Mouse (Mus musculus) MEL-GATA-1-ER (cell line): Measurements from ENCODE around the gene Fam166a.

Experiments used
- DNase-seq: peaks from one replicate; pipeline ENCODE4 v3.0.0-alpha.2; 2012; ENCODE audit warnings: low read depth; ENCODE audit errors: extremely low read depth

Gene Fam166a

DNA sequence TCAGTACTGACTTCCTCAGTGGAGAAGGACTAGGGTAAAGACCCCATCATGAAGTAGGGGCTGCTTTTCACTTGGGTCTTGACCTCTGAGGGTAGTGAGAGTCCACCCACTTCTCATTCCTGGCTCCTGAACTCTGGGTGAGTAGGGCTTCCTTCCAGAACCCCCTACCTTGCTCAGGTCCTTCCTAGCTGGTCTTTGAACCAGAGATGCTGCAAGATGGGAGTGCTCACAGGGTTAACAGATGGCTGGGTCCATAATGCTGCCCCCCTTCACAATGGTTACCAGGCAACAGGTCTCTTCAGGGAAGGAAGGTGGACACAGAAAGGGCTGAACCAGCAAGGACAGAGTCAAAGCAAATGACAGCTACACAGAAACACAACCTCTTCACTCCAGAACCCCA is at the start of gene Fam166a:
Gene Fam166a, plus strand, starts transcription at position 301 of the 400 bp plus-strand sequence.
- DNase-seq = no peak

DNA sequence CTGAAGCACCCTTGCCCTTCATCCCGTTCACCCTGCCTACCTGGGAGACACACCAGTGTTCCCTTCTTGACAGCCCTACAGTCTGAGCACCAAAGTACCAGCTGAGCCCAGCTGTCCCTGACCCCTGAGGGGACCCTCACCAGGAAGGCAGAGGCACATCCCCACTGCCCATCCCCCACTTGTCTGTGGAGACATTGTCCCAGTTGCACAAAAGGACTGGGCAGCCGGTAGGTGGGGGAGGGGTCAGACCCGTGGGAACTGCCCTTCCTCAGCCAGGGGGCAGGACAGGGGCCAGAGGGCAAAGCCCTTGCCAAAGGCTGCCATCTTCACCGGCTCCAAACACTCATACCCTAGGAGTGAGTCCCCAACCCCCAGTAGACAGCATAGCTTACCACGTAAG is 48.8 kb upstream of the Fam166a start:
- no peak for DNase-seq

DNA sequence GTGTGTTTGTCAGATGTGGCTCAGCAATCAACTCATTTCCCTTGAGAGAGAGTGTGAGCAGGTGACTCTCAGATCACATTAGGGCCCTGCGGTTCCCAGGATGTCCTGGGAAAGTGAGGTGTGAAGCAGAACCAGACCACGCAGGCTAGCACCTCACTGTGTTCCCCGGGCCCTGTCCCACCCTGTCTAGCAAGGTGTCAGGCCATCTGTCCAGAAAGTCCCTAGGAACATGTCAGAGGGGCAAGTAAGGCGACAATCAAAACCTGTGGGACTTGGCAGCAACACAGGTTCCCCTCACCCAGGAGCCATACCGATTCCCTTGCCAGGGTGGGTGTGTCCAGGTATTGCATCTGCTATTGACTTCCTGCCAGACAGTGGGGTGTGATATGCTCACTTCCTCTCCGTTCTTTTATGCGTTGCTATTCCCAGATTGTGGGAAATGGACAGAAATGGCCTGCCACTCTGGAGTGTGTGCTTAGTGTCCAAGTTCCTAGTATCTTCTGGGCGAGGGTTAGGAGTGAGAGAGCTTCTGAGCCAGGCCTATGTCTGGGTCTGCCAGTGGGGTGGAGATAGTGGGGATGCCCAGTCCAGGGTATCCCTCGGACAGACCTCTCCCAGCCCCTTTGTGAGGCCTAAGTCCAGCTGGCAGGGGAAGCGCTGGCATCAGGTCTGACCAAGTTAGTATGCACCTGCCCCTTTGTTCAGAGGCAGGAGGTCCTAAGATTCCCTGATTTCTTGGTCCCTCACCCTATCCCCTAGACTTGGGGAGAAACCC is 48.0 kb upstream of the Fam166a start:
- no peak for DNase-seq

DNA sequence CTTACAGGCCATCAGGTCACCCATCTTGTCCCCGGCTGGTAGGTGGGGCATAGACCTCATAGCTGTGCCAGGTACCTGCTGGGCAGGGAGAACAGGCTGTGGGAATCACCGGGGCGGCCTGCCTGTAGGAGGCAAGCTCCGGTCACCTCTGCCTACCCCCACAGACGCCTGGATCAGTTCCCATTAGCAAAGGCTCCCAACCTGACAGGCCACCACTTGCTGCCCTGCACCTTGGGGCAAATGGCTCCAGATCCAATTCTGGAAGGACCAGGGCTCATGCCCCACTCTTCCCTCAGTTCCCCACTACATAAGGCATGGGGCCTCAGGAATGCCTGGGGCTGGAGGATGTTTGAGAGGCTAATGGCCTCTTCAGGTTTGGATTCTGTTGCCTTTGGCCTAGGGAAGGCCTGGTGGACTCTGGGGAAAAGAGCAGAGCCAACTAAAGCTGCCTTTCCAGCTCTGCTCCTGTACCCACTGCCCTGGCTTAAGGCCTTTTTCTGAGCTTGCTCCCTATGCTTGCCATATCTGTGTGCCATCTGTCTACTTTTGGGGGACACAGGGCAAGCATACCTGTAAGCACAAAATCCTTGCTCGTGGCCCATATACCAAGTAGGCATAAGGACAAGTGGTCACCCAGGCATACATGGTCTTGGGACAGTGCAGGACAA is 47.3 kb upstream of the Fam166a start:
- no peak for DNase-seq

DNA sequence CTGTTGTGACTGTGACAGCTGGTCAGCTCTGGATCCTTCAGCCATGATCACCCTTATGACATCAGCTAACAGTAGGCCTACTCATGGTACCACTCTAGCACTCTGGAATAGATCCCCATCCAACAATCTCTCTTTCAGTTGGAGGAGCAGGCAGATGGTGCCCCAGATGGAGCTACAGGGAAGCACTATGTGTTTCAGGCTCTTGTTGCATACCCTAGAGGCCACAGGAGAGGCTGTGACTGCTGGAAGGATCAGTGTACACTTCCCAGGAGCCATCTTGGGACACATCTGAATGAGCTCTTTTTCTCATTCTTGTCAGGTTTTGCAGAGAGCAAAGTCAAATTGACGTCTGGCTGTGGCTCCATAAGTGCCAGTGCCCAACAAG is 46.8 kb upstream of the Fam166a start:
- DNase-seq = no peak

DNA sequence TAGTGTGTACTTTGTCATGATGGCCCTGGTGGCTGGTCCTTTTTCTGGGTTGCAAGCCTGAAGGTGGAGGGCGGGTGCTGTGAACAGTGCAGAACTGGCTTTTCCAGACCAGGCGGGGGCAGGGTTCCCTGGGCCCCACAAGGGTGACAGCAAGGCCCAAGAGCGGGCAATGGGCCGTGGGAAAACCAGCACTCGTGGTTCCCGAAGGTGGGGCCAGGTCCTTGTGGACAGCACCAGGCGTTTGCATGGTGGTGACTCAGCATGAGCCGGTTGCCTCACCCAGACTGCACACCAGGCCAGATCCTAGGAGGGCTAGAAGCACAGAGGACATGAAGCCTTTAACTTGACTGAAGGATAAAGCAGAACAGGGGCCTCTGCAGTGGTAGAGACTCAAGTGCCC is 45.9 kb upstream of the Fam166a start:
- DNase-seq = no peak

DNA sequence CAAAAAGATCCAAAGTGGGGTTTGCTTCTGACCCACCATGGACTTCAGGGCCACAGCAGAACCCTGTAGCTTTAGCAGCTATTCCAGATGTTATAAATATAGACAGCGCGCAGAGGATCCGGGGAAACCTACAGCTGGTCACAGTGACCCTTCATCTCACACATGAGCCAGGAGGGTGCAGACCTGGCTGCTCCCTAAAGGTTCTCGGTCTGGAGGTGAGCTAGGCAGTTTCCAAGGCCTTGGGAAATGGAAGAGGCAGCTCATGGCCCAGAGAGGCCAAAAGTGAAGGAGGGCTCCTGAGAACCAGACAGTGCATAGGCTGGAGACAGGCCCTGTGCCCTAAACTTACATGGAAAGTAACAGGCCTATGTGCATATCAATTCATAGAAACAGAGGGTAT is 44.7 kb upstream of the Fam166a start:
- no peak for DNase-seq

DNA sequence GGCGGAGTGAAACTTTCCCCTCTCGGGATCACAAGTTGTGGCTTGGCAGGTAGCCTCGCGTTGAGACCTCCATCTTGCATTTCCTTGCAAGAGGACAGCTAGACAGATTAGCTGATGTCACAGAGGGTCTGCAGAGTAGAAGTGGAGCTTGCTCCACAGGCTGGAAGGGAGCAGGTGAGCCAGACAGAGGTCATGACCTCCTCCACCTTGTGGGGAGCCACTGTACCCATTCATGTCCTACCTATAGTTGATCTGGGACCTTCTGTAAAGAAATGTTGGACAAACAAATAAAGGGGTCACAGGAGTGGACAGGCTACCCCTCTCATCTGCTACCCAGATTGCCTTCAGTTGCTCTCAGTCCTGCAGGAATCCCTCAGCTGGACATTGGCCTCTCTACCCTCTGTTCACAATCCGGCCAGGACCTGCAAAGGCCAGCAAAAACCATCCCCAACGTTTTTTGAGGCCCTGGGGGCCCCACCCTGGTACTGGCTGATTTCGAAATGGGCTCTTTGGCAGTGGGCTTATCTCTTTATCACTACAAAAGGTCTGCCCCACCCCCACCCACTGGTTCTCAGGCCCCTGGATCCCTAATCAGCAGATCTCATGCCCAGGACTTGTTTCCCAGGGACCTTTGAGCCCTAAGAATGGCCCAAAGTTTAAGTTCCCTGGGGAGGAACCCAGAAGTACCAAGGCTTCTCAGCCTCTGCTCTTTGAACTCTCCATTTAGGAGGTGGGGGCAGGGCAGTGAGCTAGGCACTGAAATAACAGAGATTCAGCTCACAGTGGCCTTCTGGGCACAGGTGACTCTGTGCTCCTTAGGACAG is 43.5 kb upstream of the Fam166a start:
- no peak for DNase-seq

DNA sequence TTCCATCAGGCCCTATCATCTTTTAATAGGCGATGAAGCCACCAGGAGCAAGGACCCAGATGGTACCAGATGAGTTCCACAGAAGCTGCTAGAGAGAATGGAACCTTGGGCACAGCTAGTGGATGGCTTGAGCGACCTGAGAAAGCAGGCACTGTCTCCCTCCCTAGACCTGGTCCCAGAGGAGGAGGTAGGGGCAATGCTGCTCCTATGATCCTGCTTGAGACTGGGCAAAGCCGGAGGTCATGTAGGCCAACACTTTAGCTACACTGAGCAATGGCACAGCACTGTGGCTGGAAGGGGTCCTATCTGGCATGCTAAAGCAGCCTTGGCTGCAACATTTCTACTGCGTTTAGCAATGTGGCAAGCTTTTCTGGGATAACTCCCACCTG is 42.9 kb upstream of the Fam166a start:
- DNase-seq = no peak

DNA sequence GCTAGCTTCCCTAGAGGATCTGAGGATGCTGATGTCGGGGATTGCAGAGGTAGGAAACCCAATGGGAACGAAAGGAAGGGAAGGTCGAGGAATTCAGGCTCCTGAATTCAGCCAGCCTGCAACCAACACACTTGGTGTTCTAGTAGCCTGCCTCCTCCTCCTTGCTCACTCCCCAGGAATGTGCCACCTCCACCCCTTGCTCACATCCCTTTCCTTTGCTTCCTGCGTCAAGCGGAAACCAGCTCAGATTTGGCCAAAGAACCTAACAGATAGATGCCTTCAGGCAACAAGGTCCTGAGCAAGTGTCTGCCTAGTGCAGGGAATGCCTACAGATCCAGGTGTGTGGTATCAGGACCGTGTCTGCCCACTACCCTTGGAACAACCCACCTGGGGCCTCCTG is 42.0 kb upstream of the Fam166a start:
- no peak for DNase-seq

DNA sequence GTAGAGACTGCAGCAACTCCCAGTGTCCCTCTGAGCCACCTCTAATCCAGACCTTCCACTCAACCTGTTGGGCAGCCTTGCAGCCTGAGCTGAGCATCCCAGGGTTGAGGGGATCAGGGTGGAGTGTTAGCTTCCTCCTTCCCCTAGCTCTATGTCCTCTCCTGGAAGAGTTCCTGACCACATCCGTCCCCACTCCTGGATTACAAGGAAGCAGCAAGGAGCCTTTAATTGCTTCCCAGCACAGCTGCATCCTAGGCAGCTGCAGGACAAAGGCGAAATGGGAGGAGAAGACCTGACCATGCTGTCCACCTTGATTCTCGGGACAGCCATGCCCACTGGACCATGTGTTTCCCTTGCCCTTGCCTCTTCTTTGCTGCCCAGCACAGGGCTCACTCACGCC is 41.5 kb upstream of the Fam166a start:
- no peak for DNase-seq

DNA sequence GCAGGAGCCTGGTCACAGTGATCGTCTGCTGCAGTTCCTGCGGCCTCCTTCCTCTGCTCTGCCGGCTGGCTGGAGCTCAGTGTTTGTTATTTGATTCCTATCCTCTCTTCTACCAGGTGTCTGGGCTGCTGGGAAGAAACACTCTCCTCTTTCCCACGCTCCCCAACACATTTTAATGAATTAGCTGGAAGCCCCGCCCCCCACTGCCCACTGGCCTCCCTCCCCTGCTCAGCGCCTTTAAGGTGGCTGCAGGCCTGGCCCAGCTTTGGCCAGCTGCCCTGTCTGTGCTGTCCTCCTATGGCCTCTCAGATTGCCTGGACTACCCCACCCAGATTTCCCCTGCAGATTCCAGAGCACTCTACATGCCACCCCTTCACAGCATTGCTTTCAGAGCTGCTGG is 40.9 kb upstream of the Fam166a start:
- DNase-seq = no peak

DNA sequence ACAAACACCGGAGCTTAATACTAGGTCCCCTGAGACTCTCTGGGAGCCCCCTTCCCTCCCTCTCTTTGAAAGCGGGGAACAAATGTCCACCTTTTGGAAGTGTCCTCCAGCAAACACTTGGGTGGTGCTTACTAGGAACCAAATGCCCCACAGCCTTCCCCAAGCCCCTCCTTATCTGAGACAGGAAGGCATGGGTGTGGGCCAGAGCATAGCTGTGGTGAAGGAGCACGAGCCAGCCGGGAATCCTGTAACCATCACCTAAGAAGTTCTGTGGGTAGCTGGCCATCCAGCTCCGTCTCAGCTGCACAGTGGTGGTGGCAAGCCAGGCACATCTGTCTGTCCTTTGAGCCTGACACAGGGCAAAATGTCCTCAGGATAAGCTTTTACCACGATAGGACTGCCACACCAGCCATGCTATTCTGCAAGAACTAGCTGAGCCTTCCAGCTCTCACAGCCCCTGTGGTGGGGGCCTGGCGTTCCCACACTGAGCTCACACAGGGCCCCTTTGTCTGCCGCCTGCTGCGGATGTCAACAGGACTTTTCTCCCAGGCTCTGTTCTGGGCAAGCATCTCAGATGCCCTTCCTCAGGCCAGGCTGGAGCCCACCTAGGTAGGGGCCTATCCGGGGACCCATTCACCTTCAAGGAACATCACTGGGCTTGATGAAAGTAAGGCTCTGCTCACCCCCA is 40.1 kb upstream of the Fam166a start:
- DNase-seq = no peak

DNA sequence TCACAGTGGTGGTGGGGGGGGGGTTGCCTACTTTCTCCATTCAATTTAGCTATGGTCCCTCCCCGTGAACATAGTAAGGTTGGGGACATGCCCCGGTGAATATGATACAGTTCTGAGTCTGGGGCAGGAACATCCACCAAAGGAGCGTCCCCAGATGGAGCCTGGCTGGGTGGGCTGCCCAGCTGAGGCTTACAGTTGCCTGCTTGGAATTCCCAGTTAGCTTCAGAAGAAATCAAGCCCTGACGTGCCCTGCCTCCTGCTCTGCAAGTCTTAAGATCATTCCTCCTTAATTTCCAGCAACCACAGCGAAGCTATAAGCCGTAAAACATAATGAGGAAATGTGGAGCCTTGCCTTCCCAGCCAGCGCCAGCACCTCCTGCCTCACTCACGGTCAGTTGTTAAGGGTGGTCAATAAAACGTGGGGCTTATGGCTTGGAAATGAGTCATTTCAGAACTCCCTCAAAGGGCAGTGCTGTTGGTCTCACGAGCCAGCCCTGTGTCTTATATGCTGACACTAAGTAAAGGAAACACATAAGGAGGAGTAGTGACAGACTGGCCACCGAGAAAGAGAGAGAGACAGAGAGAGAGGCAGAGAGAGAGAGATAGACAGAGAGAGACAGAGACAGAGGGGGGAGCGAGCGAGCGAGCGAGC is 38.9 kb upstream of the Fam166a start:
- DNase-seq = no peak

DNA sequence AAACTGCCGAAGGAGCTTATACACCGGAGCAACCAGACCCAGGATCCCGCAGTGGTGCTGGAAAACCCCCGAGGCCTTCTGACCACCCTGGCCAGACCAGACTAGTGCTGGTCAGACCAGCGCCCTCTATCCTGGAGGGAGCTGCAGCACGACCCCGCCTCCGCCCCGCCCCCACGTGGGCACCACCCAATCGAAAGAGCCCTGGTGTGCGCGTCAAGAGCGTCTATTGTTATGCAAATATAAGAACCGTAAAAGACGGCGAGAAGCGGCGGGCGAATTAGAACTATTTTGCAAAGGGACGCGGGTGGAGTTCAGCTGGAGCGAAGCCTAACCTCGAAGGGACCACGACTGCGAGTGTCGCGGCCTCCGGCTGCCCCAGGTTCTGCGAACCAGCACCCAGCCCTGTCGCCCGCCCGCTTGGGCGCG is 38.1 kb upstream of the Fam166a start, which contains the start of gene Nrarp:
Gene Nrarp, plus strand, starts transcription at position 281 of the 426 bp plus-strand sequence.
- DNase-seq = peak; percentile 81

DNA sequence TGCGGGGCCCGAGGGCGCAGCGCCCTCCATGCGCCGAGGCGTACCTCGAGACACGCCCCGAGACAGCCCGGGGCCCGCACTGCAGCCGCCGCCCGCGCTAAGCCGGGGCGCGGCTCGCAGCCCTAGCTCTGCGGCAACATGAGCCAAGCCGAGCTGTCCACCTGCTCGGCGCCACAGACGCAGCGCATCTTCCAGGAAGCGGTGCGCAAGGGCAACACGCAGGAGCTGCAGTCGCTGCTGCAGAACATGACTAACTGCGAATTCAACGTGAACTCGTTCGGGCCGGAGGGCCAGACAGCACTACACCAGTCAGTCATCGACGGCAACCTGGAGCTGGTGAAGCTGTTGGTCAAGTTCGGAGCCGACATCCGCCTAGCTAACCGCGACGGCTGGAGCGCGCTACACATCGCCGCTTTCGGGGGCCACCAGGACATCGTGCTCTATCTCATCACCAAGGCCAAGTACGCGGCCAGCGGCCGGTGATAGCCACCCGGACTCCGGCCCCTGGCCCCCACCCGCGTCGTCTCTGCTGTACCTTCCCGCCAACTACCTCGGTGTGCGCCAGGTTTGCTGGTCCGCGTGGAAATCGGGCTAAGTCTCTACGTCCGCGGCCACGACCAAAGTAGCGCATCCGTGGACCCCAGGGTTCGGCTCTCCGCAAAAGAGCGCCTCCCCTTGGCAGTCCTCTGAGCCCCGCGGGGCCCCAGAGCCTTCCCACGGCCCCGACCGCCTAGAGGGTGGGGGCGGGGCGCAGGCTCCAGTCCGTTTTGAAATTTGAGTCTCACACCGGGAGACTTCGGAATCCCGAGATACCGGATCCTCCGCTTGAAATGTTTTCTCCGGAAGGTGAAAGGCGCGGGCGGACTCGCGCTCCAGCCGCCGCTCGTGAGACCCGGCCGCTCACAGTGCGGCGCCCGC is 37.3 kb upstream of the Fam166a start:
- DNase-seq = no peak

DNA sequence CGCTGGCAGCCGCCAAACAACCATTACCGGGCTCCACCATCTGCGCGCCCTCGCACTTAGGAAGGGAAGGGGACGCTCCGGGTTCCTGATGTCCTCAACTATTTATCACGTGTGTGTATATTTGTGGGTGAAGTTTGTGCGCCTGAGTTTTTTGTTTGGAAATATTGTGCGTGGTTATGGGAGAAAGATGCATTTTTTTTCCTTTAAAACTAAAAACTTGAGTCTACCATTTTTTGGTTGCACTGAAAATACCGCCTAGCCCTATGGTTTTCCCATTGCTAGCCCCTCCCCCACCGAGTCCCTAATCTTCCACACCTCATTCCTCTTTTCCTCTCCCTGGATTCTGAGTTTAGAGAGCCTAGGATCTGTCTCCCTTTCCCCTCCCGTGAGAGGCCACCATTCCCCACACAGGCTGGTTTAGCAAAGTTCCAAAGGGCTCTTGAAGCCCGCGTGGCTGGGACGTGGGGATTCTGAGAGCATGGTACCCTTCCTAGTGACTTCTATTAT is 36.6 kb upstream of the Fam166a start:
- no peak for DNase-seq

DNA sequence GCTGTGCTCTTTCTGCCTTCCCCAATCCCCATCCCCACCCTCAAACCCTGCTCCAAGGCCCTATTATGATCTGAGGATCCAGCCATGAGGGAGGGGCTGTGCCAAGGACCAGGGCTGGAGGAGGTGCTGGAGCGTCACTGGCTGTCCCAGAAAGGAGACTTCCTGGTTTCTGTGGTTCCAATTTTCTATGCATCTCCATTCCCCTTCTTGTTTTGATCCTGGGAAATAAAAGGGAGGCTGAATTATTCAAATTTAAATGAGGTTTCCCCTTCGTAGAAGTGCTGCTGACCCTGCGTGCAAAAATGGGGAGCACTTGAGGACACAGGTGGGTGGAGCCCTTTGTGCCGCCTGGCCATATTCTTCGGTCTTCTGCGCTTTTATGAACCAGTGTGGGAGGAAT is 35.9 kb upstream of the Fam166a start:
- peak; percentile 46 for DNase-seq

DNA sequence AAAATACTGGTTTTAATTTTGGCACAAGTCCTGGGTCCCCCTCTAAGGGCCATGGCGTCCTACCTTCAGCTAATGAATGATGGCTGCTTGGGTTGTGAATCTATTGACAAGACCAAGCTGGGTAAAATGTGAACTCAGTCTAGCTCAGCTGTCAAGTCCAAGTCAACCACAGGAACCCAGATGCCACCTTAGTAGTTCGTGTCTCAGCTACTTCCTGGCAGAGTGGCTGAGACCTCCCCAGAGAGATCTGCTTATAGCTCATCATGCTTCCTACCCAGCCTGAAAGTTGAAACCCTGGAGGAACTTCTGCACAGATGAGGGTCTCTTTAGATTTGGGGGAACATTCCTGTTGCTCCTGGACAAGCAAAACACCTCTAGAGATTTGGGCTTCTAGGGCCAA is 35.2 kb upstream of the Fam166a start:
- DNase-seq = no peak

DNA sequence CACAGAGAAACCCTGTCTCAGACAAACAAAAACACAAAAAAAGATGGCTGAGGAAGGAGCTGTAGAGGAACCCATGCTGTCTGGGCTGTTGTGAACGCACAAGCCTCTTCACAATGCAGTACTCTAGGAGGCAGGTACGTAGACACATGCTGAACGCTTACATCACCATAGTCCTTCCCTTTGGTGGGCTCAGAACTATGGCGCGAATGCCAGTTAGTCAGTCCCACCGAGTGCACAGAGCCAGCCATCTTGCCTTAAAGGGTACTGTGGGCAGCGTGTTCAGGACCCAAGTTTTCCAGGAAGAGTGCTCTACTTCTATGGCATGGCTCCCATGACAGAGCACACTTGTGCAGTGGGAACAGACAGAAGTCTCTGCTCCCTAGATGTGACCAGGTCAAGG is 34.0 kb upstream of the Fam166a start:
- DNase-seq = no peak
